Mouse (Mus musculus) monocyte, adult 59 days (primary cell): ENCODE data around the gene Acox3. TPM values are rescaled to one million over a fixed set of nuclear protein-coding genes. Genes with fewer than 3 reads are reported as not detected.

ENCODE experiments used
- total RNA-seq, 2 experiments: library from RNA; stranded (reverse); gene quantifications; one replicate each; pipeline ENCODE4 v1.2.4; 2023

Gene Acox3
- 100 to 1,000 TPM; 163 to 203 TPM for total RNA-seq

DNA sequence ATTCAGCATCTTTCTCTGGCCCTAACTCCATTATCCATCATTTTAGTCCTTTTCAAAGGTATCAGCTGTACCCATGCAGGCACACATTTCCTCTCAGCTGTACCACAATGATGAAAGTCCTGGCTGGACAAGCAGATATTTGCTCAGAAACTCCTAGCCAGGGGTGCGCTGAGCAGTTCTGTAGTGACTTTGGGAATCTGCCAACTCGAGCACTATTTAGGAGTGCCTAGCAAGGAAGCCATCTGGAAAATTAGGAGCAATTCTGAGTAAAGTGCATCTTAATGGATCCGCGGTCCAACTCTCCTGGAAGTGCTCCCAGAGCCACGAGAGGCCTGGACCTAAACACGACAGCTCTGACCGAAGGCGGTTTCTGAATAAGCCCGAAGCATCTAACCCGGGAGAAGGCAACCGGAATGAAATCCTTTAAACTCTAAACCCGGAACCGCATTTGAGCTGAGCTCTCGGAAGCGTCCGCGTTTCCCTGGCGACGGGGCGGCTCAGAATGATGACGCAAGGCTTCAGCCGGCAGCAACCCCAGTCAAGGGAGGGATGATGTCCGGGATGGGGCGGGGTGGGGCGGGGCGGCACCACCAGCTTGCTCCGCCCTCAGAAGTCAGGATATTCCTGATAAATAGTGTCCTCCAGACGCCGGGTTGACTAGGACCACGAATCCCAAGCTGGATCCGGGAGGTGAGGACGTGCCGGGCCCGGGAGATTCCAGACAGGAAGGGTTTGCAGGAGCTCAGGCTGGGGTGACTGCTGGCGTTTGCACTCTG lies at the start of gene Acox3:
Gene Acox3, plus strand, starts transcription at position 596 of the 776 bp plus-strand sequence.

DNA sequence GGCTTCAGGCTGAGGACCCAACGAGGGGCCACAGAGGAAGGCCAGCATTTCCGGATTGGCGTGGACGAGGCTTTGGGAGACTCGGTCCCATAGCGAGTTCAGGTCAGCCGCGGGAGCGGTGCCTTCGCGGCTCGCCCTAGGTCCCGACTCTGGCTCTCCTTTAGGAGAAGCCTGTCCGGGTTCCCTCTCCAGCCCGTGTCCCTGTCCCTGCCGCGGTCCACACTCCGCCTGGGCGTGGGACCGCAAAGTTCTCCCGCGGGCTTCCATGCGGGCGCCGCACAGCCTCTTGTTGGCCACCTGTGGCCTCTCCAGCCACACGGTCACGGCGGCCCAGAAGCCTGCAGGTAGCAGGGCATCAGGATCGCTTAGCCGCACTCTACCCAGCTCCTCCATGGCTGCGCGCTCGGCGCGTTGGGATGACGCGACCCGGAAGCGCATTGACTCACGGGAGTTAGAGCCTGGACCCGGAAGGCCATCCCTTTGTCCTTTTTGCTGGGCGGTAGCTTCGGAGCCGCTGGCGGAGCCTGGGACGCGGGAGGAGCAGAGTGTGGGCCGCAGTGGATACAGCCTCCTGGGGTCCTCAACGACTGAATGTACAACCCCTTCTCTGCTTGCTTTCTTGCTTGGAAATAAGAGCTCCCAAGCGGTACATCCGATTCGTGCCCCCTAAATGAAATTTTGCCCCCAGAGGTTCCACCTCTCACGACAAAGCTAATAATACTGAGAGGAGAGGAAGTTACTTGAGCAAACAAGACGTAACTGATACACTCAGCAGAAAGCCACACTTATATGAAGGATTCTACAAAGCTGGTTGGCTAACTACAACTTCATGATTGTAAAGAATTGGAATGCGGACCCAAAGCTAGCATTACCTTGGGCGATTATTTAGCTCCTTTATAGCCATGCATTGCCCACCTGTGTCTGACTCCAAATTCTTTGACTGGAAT lies 7.9 kb upstream of the Acox3 start, which contains the start of gene Trmt44:
Gene Trmt44, minus strand, starts transcription at position 418 of the 947 bp plus-strand sequence.

Other genes starting within 250 kb of the Acox3 start
- not detected for gene Hmx1, start 193.9 kb upstream of the Acox3 start, total RNA-seq
- gene Cpz, start 57.3 kb upstream of the Acox3 start, total RNA-seq = not detected
- 1 to 10 TPM; 7.4 to 8.7 TPM for gene Trmt44, start 8.0 kb upstream of the Acox3 start, total RNA-seq
- gene Htra3, start 96.7 kb downstream of the Acox3 start, total RNA-seq = 1 to 10 TPM; 8.2 to 8.5 TPM
- gene Sh3tc1, start 156.9 kb downstream of the Acox3 start, total RNA-seq = 10 to 100 TPM; 56.4 to 57.9 TPM
- gene Ablim2, start 174.8 kb downstream of the Acox3 start, total RNA-seq = 1 to 10 TPM; 1.2 to 1.7 TPM